Mouse (Mus musculus) hindbrain, embryonic 11.5 days (tissue): ENCODE measurements around the gene Bean1. TPM values are rescaled to one million over a fixed set of nuclear protein-coding genes. Genes with fewer than 3 reads are reported as not detected.

Experiments used
- ATAC-seq: fragments of 200-750 bp; cut with Nextera tagmentation; 2 replicates; pipeline ENCODE4 v1.8.0; 2017; ENCODE audit warnings: mild to moderate bottlenecking, moderate TSS enrichment, moderate library complexity; ENCODE audit not compliant: low FRiP score
- DNase-seq: peaks from one replicate; pipeline ENCODE4 v3.0.0-alpha.2; 2015; ENCODE audit warnings: low spot score
- H3K27ac ChIP-seq: fragments of 300-500 bp; sonication (generic); 2 replicates; pipeline ENCODE4 v1.5.1; 2014; ENCODE audit warnings: mild to moderate bottlenecking, low read depth, low read length
- H3K27me3 ChIP-seq: fragments of 300-500 bp; sonication (generic); 2 replicates; pipeline ENCODE4 v1.6.1; 2014; ENCODE audit warnings: mild to moderate bottlenecking, low read length, moderate library complexity, mixed read lengths; ENCODE audit not compliant: control insufficient read depth, insufficient read depth
- H3K36me3 ChIP-seq: fragments of 300-500 bp; sonication (generic); 2 replicates; pipeline ENCODE4 v1.6.1; 2014; ENCODE audit warnings: mild to moderate bottlenecking, low read length, moderate library complexity, mixed read lengths; ENCODE audit not compliant: control insufficient read depth, insufficient read depth
- H3K4me1 ChIP-seq: fragments of 300-500 bp; sonication (generic); replicated peaks from 2 replicates; pipeline ENCODE4 v1.6.1; 2014; ENCODE audit warnings: low read length, mixed read lengths; ENCODE audit not compliant: control insufficient read depth, insufficient read depth
- H3K4me2 ChIP-seq: fragments of 300-500 bp; sonication (generic); replicated peaks from 2 replicates; pipeline ENCODE4 v1.6.1; 2014; ENCODE audit warnings: mild to moderate bottlenecking, low read depth, low read length
- H3K4me3 ChIP-seq: fragments of 300-500 bp; sonication (generic); 2 replicates; pipeline ENCODE4 v1.5.1; 2014; ENCODE audit warnings: low read depth, low read length
- H3K9ac ChIP-seq: fragments of 300-500 bp; sonication (generic); 2 replicates; pipeline ENCODE4 v1.6.1; 2014; ENCODE audit warnings: low read depth, low read length
- H3K9me3 ChIP-seq: fragments of 300-500 bp; sonication (generic); 2 replicates; pipeline ENCODE4 v1.6.1; 2016; ENCODE audit warnings: low read length; ENCODE audit not compliant: control insufficient read depth
- WGBS: fragments of 180-500 bp; shearing (Covaris S2); extraction: QIAGEN DNeasy Blood & Tissue Kit; methylation state at CpG from one replicate; pipeline ENCODE4 v1.1.7; 2014; 5-methylcytosine and 5-hydroxymethylcytosine counted together
- polyA plus RNA-seq: library from polyadenylated mRNA; unstranded; fragments of >200 nt; fragmentation: Nextera tagmentation; extraction: Ambion mirVana; gene quantifications from 2 replicates; pipeline ENCODE4 v1.2.1, GENCODE M21; 2014

Bean1 gene
- polyA plus RNA-seq, 1 experiment from 2014 or later = 0.88 TPM

DNA sequence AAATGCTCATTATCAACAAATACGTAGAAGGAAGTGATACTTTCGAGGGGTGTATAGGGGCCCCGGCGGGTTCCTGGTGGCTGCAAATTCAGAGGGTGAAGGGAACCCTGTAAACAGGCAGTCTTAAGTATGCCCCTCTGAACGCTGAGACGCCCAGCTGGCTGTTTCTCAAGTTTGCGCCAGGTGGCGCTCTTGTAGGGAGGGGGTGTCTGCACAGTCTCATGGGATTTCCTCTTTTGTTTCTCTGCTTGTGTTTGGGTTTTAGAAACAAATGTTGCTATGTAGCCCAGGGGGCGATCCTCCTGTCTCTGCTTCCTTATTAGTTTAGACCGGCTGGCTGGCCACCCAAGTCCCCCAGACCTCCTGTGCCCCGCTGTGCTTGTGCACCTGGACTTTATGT, 48.8 kb downstream of the Bean1 start:
- Histone ChIP-seq H3K9me3 (no peaks in the 10 kb centered on the region), H3K36me3 (no peaks in the 10 kb centered on the region), H3K4me1 (no peaks in the 10 kb centered on the region), H3K27me3 (no peaks in the 10 kb centered on the region), H3K4me3 (no peak overlapping the region), H3K9ac (no peak overlapping the region), H3K4me2 (no peak overlapping the region), H3K27ac (no peak overlapping the region)
- DNase-seq = peak; percentile 60
- ATAC-seq = peak; percentile 10; the same call in 1 of the 2 replicates
- 28% methylated on average over 11 of the region's 11 CpGs for whole genome bisulfite sequencing

DNA sequence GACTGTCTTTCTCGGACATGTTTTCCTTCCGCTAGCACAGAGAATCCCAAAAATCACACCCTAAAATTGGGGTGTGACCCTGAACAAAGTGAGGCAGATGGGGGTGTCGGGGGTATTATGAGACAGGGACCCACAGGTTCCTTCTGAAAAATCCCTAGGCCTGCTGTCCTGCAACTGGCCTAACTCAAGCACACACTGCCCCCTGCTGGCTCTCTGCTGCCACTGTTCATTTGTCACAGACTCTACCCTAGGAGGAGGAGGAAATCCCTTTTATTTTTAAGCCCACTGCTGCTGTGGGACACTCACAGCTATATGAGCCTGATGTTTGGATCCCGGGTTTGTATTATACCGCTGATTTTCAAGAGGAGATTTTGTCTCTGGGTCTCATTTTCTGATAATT, 49.6 kb downstream of the Bean1 start:
- Histone ChIP-seq H3K27ac (no peak overlapping the region), H3K9ac (no peak overlapping the region), H3K9me3 (no peaks in the 10 kb centered on the region), H3K27me3 (no peaks in the 10 kb centered on the region), H3K4me2 (no peak overlapping the region), H3K36me3 (no peaks in the 10 kb centered on the region), H3K4me3 (no peak overlapping the region), H3K4me1 (no peaks in the 10 kb centered on the region)
- ATAC-seq (peak; percentile 65; the same call in 1 of the 2 replicates), DNase-seq (peak; percentile 85)
- WGBS = 45% methylated on average over 5 of the region's 5 CpGs

DNA sequence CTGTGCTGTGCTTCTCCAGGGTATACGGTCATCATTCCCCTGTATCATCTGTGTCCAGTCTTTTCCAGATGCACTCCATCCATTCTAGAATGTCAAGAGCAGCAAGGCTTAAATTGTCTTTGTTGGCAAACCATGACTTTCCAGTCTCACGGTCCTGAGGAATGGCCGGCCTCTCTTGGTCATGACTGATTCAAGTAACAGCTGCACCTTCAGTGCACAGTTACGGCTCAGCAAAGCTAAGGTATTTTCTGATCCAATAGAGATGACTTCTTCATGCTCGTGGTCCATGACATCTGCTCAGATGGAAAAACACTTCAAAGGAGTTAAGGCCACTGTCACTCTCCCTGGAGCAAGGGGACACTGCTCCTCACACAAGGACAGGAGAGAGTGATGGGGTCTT, 56.8 kb downstream of the Bean1 start:
- H3K36me3 ChIP-seq = 0 out of 2 replicates have a peak, but pooled peaks cover 9% of the 10 kb centered on the region
- H3K4me3 ChIP-seq = no peak overlapping the region

DNA sequence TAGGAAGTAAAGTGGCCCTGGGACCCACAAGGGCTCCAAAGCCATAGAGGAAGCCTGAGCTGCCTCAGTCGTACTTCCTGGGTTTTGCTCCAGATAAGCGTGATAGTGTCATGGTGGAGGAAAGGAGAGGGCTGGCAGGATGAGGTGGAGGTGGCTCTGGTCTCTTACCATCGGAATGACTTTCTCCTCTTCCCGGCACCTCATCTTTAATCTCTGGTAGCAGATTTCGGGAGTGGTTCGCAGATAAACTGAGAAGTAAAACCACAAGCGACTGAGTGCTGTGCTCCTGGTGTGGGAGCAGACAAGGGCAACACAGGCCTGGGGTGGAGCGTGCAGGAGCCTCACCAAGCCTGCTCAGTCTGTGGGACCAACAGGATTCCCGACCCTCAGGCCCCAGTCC, 60.1 kb downstream of the Bean1 start:
- Histone ChIP-seq H3K4me2 (no peak overlapping the region), H3K9ac (no peak overlapping the region), H3K27ac (no peak overlapping the region), H3K27me3 (no peaks in the 10 kb centered on the region), H3K9me3 (no peaks in the 10 kb centered on the region), H3K36me3 (0 out of 2 replicates have a peak, but pooled peaks cover 9% of the 10 kb centered on the region), H3K4me1 (no peaks in the 10 kb centered on the region), H3K4me3 (no peak overlapping the region)
- DNase-seq (no peak), ATAC-seq (no peak)
- 92% methylated on average over 9 of the region's 9 CpGs for WGBS

More for the DNA sequence above, 56.8 kb downstream of the Bean1 start:
- DNase-seq = no peak
- WGBS = 90% methylated on average over 5 of the region's 5 CpGs
- H3K4me1 ChIP-seq = no peaks in the 10 kb centered on the region
- no peaks in the 10 kb centered on the region for H3K27me3 ChIP-seq
- H3K9ac ChIP-seq = no peak overlapping the region
- H3K9me3 ChIP-seq = no peaks in the 10 kb centered on the region
- ATAC-seq = no peak
- no peak overlapping the region for H3K4me2 ChIP-seq
- H3K27ac ChIP-seq = no peak overlapping the region

DNA sequence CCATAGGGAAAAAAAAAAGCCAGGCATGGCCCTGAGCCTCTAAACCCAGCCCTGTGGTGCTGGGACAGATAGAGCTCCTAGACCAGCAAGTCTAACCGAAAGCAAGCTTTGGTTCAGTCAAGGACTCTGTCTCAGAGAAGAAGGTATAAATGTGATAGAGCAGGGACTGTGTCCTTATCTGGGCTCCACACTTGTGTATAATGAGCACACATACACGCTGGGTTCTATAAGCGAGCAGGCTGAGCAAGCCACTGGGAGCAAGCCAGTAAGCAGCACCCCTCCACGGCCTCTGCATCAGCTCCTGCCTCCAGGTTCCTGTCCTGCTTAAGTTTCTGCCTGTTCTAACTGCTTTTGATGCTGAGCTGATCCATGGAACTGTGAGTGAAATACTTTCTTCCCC, 61.8 kb downstream of the Bean1 start:
- Histone ChIP-seq H3K36me3 (0 out of 2 replicates have a peak, but pooled peaks cover 9% of the 10 kb centered on the region), H3K9ac (no peak overlapping the region)
- WGBS = 95% methylated on average over 4 of the region's 4 CpGs

DNA sequence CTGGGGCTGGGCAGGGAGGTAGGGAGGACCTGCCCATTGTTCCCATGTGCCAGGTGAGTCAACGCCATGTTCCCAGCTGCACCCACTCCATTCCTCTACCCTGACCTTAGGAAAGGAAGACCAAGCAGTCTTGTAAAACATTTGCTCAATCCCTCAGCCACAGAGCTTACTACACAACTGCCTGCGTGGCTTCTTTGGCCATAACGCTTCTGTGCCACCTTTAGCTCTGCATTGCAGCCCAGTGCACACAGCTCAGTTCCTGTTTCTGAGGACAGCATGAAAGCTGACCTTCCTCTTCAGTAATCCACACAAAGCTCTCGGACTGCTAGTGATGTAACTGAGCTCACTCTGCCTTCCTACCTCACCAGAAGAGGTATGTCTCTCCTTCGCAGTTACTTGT, 62.7 kb downstream of the Bean1 start:
- H3K9ac ChIP-seq = no peak overlapping the region
- H3K4me2 ChIP-seq = no peak overlapping the region
- H3K27ac ChIP-seq = no peak overlapping the region
- H3K27me3 ChIP-seq = no peaks in the 10 kb centered on the region
- H3K4me1 ChIP-seq = no peaks in the 10 kb centered on the region
- H3K9me3 ChIP-seq = no peaks in the 10 kb centered on the region
- ATAC-seq = no peak
- no peak for DNase-seq
- H3K4me3 ChIP-seq = no peak overlapping the region
- H3K36me3 ChIP-seq = 0 out of 2 replicates have a peak, but pooled peaks cover 6% of the 10 kb centered on the region
- WGBS = 93% methylated on average over 5 of the region's 5 CpGs

More for the DNA sequence above, 61.8 kb downstream of the Bean1 start:
- Histone ChIP-seq H3K9me3 (no peaks in the 10 kb centered on the region), H3K4me1 (no peaks in the 10 kb centered on the region), H3K27ac (no peak overlapping the region), H3K4me3 (no peak overlapping the region), H3K4me2 (no peak overlapping the region), H3K27me3 (no peaks in the 10 kb centered on the region)
- DNase-seq = no peak
- ATAC-seq = no peak

DNA sequence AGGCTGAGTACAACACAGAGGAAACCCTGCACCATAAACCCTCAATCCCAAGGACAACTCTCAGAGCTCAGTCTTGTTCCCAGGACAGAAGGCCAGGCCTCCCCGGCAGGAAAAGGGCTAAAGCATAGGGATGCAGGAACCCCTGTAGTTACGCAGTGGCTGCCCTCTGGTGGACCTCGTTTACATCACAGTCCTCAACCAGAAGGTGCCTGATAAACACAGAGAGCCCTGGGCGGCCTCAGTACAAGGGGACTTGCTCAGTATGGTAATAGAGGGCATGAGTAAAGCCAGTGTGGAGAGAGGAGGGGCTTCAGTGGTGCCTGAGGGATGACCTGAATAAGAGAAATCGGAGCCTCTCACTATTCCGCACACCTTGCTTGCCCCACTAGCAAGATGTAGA, 64.3 kb downstream of the Bean1 start:
- DNase-seq = peak; percentile 36

DNA sequence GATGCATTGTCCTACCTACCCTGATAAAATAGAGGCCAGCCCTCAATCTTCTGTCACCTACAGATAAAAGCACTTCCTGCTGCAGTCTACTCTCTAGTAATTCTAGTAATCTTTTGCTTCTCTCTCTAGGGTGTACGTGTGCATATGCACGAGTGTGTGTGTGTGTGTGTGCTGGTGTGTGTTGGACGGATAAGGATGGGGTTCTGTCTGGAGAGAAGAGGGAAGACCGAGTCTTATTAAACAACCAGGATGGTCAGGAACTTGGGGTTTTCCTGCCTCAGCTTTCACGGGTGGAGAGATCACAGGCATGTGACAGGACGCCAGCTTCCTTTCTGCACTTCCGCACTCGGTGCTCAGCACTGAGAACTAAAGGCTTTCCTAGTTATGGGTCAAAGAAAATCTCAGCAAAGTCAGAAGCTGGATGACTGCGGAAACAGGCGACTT, 69.2 kb downstream of the Bean1 start:
- no peak overlapping the region for H3K27ac ChIP-seq
- no peak overlapping the region for H3K4me3 ChIP-seq
- peaks cover 2% of the 10 kb centered on the region; the same call in 1 of the 2 replicates for H3K36me3 ChIP-seq
- H3K4me1 ChIP-seq = no peaks in the 10 kb centered on the region
- 86% methylated on average over 10 of the region's 10 CpGs for WGBS
- no peak overlapping the region for H3K4me2 ChIP-seq
- H3K9ac ChIP-seq = no peak overlapping the region
- no peaks in the 10 kb centered on the region for H3K9me3 ChIP-seq
- ATAC-seq (no peak), DNase-seq (no peak)
- H3K27me3 ChIP-seq = no peaks in the 10 kb centered on the region

More for the DNA sequence above, 64.3 kb downstream of the Bean1 start:
- 0 out of 2 replicates have a peak, but pooled peaks have one; percentile 59 for ATAC-seq
- H3K9me3 ChIP-seq = no peaks in the 10 kb centered on the region
- H3K4me2 ChIP-seq = no peak overlapping the region
- H3K27me3 ChIP-seq = no peaks in the 10 kb centered on the region
- no peak overlapping the region for H3K27ac ChIP-seq
- no peak overlapping the region for H3K4me3 ChIP-seq
- WGBS = 50% methylated on average over 6 of the region's 6 CpGs
- no peaks in the 10 kb centered on the region for H3K4me1 ChIP-seq
- H3K9ac ChIP-seq = no peak overlapping the region
- no peaks in the 10 kb centered on the region for H3K36me3 ChIP-seq

DNA sequence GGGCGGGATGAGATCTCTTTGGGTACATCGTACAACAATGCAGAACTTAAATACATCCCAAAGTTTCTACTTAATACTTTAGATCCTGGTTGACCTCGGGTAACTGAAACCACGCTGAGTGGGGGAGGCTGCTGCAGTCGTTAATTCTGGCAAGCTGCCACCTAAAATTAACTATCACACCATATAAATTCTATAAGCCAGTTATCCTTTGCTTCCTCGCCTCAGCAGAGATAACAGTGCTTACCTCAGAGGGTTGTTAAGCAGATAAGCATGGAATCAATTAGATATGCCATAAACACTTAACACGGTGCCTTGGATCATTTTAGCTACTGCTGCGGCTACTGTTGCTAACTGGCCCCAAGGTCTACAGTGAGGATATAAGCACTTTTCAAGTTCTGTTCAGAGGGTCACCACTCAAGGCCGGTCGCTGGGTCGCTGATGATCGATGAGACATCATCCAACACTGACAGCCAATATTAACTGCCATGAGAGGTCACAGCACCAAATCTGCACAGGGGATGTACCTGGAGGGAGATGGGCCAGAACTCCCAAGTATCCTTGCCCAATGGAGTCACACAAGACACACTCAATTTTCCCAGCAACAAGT, 71.9 kb downstream of the Bean1 start:
- DNase-seq (no peak), ATAC-seq (no peak)
- Histone ChIP-seq H3K36me3 (peaks cover 2% of the 10 kb centered on the region; the same call in 1 of the 2 replicates), H3K9me3 (no peaks in the 10 kb centered on the region), H3K9ac (no peak overlapping the region), H3K27me3 (no peaks in the 10 kb centered on the region), H3K4me3 (no peak overlapping the region), H3K4me1 (no peaks in the 10 kb centered on the region), H3K4me2 (no peak overlapping the region), H3K27ac (no peak overlapping the region)
- 86% methylated on average over 12 of the region's 12 CpGs for WGBS
